Mouse (Mus musculus): ENCODE results near the gene Ptprs. TPM values are rescaled to one million over a fixed set of nuclear protein-coding genes. Genes with fewer than 3 reads are reported as not detected.

The Ptprs gene
- polyA plus RNA-seq, 1 experiment from 2014 or later: 22.2 TPM

DNA sequence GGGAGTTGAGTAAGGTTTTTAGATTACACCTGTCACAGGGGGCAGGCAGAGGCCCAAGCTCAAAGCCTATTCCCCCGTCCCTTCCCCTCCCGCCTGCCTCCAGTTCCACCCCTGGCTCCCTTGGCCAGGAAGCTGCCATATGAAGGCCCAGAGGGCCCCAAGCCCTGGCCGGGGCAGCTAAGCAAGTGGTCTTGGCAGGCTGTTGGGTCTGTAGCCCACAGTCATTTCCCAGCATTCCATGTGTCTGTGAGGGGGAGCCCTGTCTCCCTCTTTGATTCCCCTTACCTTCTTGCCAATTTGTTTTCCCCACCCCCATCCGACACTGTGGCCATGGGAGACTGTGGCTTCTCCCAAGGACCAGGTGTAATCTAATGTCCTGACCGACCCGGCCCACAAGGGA, 34.0 kb downstream of the Ptprs start:
- TF ChIP-seq CTCF (IDR thresholded peaks at IDR 0.05; ENCODE audit: low read depth) (no peak), EP300 (optimal IDR thresholded peaks at IDR 0.05) (no peak)
- WGBS: 88% methylated on average over 6 of the region's 6 CpGs
- Histone ChIP-seq H3K9me3 (ENCODE audit: control insufficient read depth, low read length) (no peaks in the 10 kb centered on the region), H3K36me3 (ENCODE audit: control insufficient read depth, insufficient read depth, low read length) (peaks cover 7% of the 10 kb centered on the region), H3K9ac (ENCODE audit: low read length) (no peak overlapping the region), H3K4me2 (replicated peaks; ENCODE audit: low read depth) (no peak overlapping the region), H3K4me1 (replicated peaks; ENCODE audit: control insufficient read depth, insufficient read depth) (no peaks in the 10 kb centered on the region), H3K4me3 (ENCODE audit: low read depth, low read length) (no peak overlapping the region), H3K27ac (replicated peaks) (no peak overlapping the region), H3K27me3 (ENCODE audit: control insufficient read depth, insufficient read depth, low read length) (no peaks in the 10 kb centered on the region)
- ATAC-seq (ENCODE audit: low FRiP score, low TSS enrichment): no peak
- no peak for DNase-seq (ENCODE audit: low spot score)

- Histone ChIP-seq H3K9me3 (ENCODE audit: control insufficient read depth, low read length) (no peaks in the 10 kb centered on the region), H3K36me3 (ENCODE audit: control insufficient read depth, insufficient read depth, low read length) (peaks cover 13% of the 10 kb centered on the region), H3K27ac (replicated peaks) (no peak overlapping the region), H3K9ac (ENCODE audit: low read length) (no peak overlapping the region), H3K4me2 (replicated peaks; ENCODE audit: low read depth) (no peak overlapping the region), H3K4me1 (replicated peaks; ENCODE audit: control insufficient read depth, insufficient read depth) (no peaks in the 10 kb centered on the region), H3K27me3 (ENCODE audit: control insufficient read depth, insufficient read depth, low read length) (no peaks in the 10 kb centered on the region), H3K4me3 (ENCODE audit: low read depth, low read length) (no peak overlapping the region)
- 76% methylated on average over 15 of the region's 15 CpGs for WGBS
- ATAC-seq (ENCODE audit: low FRiP score, low TSS enrichment) (no peak), DNase-seq (ENCODE audit: low spot score) (no peak)
- TF ChIP-seq EP300 (optimal IDR thresholded peaks at IDR 0.05) (no peak), CTCF (IDR thresholded peaks at IDR 0.05; ENCODE audit: low read depth) (no peak)
Observed at GRCm38 (mm10) chr17:56439731-56440460, 36.4 kb downstream of the Ptprs start.

DNA sequence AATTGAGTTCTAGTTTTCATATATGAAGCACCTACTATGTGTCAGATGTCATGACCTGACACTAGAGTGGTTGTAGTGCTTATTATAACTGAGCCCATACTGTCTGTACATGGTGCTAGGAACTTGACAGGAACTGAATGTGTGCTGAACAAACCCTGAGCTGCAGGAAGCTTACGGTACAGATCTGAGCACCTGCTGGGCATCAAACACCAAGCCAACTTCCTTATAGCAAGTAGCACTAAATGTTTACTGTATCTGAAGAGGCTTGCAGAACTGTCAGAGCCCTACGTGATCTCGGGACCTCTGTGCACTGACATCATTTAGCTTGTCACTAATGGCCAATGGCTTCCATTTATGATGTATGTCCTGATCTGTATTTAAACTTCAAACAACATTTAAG, 44.7 kb downstream of the Ptprs start:
- ATAC-seq (ENCODE audit: low FRiP score, low TSS enrichment) (no peak), DNase-seq (ENCODE audit: low spot score) (no peak)
- TF ChIP-seq EP300 (optimal IDR thresholded peaks at IDR 0.05) (no peak), CTCF (IDR thresholded peaks at IDR 0.05; ENCODE audit: low read depth) (no peak)
- Histone ChIP-seq H3K9me3 (ENCODE audit: control insufficient read depth, low read length) (no peaks in the 10 kb centered on the region), H3K9ac (ENCODE audit: low read length) (no peak overlapping the region), H3K4me1 (replicated peaks; ENCODE audit: control insufficient read depth, insufficient read depth) (no peaks in the 10 kb centered on the region), H3K4me2 (replicated peaks; ENCODE audit: low read depth) (no peak overlapping the region), H3K27ac (replicated peaks) (no peak overlapping the region), H3K36me3 (ENCODE audit: control insufficient read depth, insufficient read depth, low read length) (peaks cover 5% of the 10 kb centered on the region; the same call in 1 of the 2 replicates), H3K4me3 (ENCODE audit: low read depth, low read length) (no peak overlapping the region), H3K27me3 (ENCODE audit: control insufficient read depth, insufficient read depth, low read length) (no peaks in the 10 kb centered on the region)
- 70% methylated on average over 3 of the region's 3 CpGs for WGBS

DNA sequence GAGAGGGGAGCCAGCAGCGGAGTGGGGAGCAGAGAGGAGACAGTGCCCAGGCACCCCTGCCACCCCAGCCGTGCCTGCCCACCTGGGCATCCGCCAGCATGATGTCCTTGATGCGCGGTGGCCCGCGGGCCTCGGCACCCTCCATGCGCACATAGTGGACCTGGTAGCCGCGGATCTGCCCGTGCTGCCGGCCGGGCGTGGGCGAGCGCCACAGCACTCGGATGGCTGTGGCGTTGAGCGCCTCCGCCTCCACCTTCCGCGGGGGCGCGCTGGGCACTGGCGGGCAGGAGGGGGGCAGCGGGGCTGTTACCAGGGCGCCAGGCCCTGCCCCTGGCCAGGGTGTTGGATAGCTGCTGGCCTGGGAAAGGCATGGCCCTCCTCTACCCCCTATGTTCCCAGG, 48.4 kb downstream of the Ptprs start:
- H3K9me3 ChIP-seq (ENCODE audit: control insufficient read depth, low read length): no peaks in the 10 kb centered on the region
- H3K4me3 ChIP-seq (ENCODE audit: low read depth, low read length): no peak overlapping the region
- H3K36me3 ChIP-seq (ENCODE audit: control insufficient read depth, insufficient read depth, low read length): peaks cover 7% of the 10 kb centered on the region; the same call in 1 of the 2 replicates
- TF ChIP-seq CTCF (IDR thresholded peaks at IDR 0.05; ENCODE audit: low read depth): no peak
- no peak for TF ChIP-seq EP300 (optimal IDR thresholded peaks at IDR 0.05)
- no peak overlapping the region for H3K27ac ChIP-seq (replicated peaks)
- ATAC-seq (ENCODE audit: low FRiP score, low TSS enrichment) (no peak), DNase-seq (ENCODE audit: low spot score) (no peak)
- WGBS: 76% methylated on average over 7 of the region's 28 CpGs
- H3K27me3 ChIP-seq (ENCODE audit: control insufficient read depth, insufficient read depth, low read length): no peaks in the 10 kb centered on the region
- no peaks in the 10 kb centered on the region for H3K4me1 ChIP-seq (replicated peaks; ENCODE audit: control insufficient read depth, insufficient read depth)
- no peak overlapping the region for H3K9ac ChIP-seq (ENCODE audit: low read length)
- no peak overlapping the region for H3K4me2 ChIP-seq (replicated peaks; ENCODE audit: low read depth)

GRCm38 (mm10) chr17:56425941-56426340, 50.3 kb downstream of the Ptprs start:
- H3K36me3 ChIP-seq (ENCODE audit: control insufficient read depth, insufficient read depth, low read length): peaks cover 17% of the 10 kb centered on the region
- WGBS: 43% methylated on average over 3 of the region's 3 CpGs

GRCm38 (mm10) chr17:56425584-56425914, 50.7 kb downstream of the Ptprs start:
- ATAC-seq (ENCODE audit: low FRiP score, low TSS enrichment) (peak; percentile 79), DNase-seq (ENCODE audit: low spot score) (peak; percentile 86)
- 2% methylated on average over 47 of the region's 47 CpGs for WGBS
- Histone ChIP-seq H3K27me3 (ENCODE audit: control insufficient read depth, insufficient read depth, low read length) (no peaks in the 10 kb centered on the region), H3K9ac (ENCODE audit: low read length) (peak overlapping the region; percentile 58), H3K36me3 (ENCODE audit: control insufficient read depth, insufficient read depth, low read length) (peaks cover 20% of the 10 kb centered on the region), H3K9me3 (ENCODE audit: control insufficient read depth, low read length) (no peaks in the 10 kb centered on the region), H3K27ac (replicated peaks) (peak overlapping the region; percentile 40; the same call in 1 of the 2 replicates), H3K4me1 (replicated peaks; ENCODE audit: control insufficient read depth, insufficient read depth) (no peaks in the 10 kb centered on the region), H3K4me3 (ENCODE audit: low read depth, low read length) (peak overlapping the region; percentile 46), H3K4me2 (replicated peaks; ENCODE audit: low read depth) (peak overlapping the region; percentile 89)
- peak; percentile 76 for TF ChIP-seq CTCF (IDR thresholded peaks at IDR 0.05; ENCODE audit: low read depth)
- no peak for TF ChIP-seq EP300 (optimal IDR thresholded peaks at IDR 0.05)

More at GRCm38 (mm10) chr17:56425941-56426340, 50.3 kb downstream of the Ptprs start:
- Histone ChIP-seq H3K4me2 (replicated peaks; ENCODE audit: low read depth) (peak overlapping the region; percentile 89), H3K9me3 (ENCODE audit: control insufficient read depth, low read length) (no peaks in the 10 kb centered on the region), H3K9ac (ENCODE audit: low read length) (peak overlapping the region; percentile 58), H3K27ac (replicated peaks) (no peak overlapping the region), H3K27me3 (ENCODE audit: control insufficient read depth, insufficient read depth, low read length) (no peaks in the 10 kb centered on the region), H3K4me1 (replicated peaks; ENCODE audit: control insufficient read depth, insufficient read depth) (no peaks in the 10 kb centered on the region), H3K4me3 (ENCODE audit: low read depth, low read length) (peak overlapping the region; percentile 46)
- TF ChIP-seq EP300 (optimal IDR thresholded peaks at IDR 0.05) (no peak), CTCF (IDR thresholded peaks at IDR 0.05; ENCODE audit: low read depth) (no peak)
- no peak for DNase-seq (ENCODE audit: low spot score)
- ATAC-seq (ENCODE audit: low FRiP score, low TSS enrichment): no peak
